Mouse (Mus musculus): ENCODE measurements around the gene Gm42791. TPM values are rescaled to one million over a fixed set of nuclear protein-coding genes. Genes with fewer than 3 reads are reported as not detected.
A peak's percentile ranks its signal among the peaks of the same experiment; 100 is the strongest.

The Gm42791 gene
- polyA plus RNA-seq, 1 experiment: not detected

DNA sequence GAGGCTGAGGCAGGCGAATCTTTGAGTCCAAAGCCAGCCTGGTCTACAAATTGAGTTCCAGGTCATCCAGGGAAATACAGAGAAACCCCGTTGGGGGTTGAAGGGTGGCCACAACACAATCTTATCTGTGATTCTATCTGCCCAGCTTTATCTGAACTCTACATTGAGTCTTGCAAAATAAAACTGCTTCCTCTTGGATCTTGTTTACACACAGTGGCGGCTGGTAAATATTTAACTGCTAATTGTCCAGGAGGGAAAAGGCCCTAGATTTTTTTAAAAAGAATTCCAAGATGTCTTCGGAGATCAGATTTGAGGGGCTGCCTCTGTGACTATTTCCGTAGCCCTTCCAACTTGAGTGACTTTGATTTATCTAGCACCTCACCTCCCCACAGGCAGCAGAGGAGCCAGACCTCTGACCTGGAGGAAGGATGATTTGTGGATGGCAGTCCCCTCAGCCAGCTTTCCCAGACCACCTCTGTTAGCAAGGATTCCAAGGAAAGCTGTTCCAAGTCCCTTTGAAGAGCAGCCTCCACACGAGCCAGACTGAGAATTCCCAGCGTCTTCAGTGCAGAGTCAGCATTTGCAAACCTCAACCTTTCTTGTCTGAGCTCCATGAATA lies 25.9 kb downstream of the Gm42791 start:
- Histone ChIP-seq H3K4me3 (ENCODE audit: control insufficient read depth, low read depth, low read length) (no peak overlapping the region), H3K27me3 (ENCODE audit: control insufficient read depth, insufficient read depth, low read length) (no peaks in the 10 kb centered on the region), H3K4me1 (ENCODE audit: control insufficient read depth, insufficient read depth, low read length) (peaks cover 6% of the 10 kb centered on the region), H3K36me3 (ENCODE audit: control insufficient read depth, insufficient read depth, low read length) (no peaks in the 10 kb centered on the region), H3K27ac (ENCODE audit: control insufficient read depth, insufficient read depth, low read depth, low read length) (no peak overlapping the region)
- TF ChIP-seq CTCF (IDR thresholded peaks at IDR 0.05; ENCODE audit: control insufficient read depth, insufficient read depth, insufficient replicate concordance, low read depth, low read length): no peak
- TF ChIP-seq POLR2A (IDR thresholded peaks at IDR 0.05; ENCODE audit: control insufficient read depth, low read depth, low read length): no peak

DNA sequence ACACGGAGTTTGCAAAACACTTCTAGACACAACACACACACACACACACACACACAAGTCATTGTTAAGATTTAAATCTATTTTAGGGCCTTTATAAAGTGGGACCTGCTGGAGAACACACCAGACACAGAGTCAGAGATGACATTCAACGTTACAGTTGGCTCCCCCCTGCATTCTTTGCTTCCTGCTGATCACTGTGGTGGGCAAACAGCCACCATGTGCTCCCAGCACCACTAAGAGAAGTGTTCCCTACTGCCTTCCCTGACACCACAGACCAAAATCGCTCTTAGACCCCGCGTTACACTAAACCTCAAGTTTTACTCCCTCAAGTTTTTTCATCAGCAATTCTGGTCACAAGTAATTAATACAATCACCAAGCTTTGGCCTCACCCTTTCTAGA lies 26.8 kb downstream of the Gm42791 start:
- TF ChIP-seq CTCF (IDR thresholded peaks at IDR 0.05; ENCODE audit: control insufficient read depth, insufficient read depth, insufficient replicate concordance, low read depth, low read length): no peak
- no peak for TF ChIP-seq POLR2A (IDR thresholded peaks at IDR 0.05; ENCODE audit: control insufficient read depth, low read depth, low read length)
- Histone ChIP-seq H3K36me3 (ENCODE audit: control insufficient read depth, insufficient read depth, low read length) (no peaks in the 10 kb centered on the region), H3K27me3 (ENCODE audit: control insufficient read depth, insufficient read depth, low read length) (no peaks in the 10 kb centered on the region), H3K4me3 (ENCODE audit: control insufficient read depth, low read depth, low read length) (no peak overlapping the region), H3K4me1 (ENCODE audit: control insufficient read depth, insufficient read depth, low read length) (peaks cover 6% of the 10 kb centered on the region), H3K27ac (ENCODE audit: control insufficient read depth, insufficient read depth, low read depth, low read length) (no peak overlapping the region)

DNA sequence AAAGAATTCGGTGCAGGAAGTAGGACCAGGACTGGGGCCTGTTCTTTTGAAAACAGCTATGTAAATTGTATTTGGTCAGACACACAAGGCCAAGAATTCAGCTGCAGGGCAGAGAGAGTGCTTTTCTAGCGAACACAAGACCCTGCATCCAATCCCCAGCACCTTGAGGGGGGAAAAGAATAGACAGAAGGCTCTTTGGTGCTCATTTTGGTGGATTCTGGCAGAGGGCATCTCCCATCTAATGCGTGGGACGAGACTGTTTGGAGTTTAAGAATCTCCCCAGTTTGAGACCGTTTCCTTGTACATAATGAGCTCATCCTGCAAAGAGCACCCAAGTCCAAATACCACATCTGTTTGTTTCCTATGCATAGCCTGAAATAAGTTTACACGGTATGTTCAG lies 28.6 kb downstream of the Gm42791 start:
- Histone ChIP-seq H3K27me3 (ENCODE audit: control insufficient read depth, insufficient read depth, low read length) (no peaks in the 10 kb centered on the region), H3K27ac (ENCODE audit: control insufficient read depth, insufficient read depth, low read depth, low read length) (0 out of 2 replicates have a peak overlapping the region, but pooled peaks have one; percentile 57), H3K36me3 (ENCODE audit: control insufficient read depth, insufficient read depth, low read length) (no peaks in the 10 kb centered on the region), H3K4me1 (ENCODE audit: control insufficient read depth, insufficient read depth, low read length) (peaks cover 6% of the 10 kb centered on the region), H3K4me3 (ENCODE audit: control insufficient read depth, low read depth, low read length) (no peak overlapping the region)
- TF ChIP-seq CTCF (IDR thresholded peaks at IDR 0.05; ENCODE audit: control insufficient read depth, insufficient read depth, insufficient replicate concordance, low read depth, low read length) (no peak), POLR2A (IDR thresholded peaks at IDR 0.05; ENCODE audit: control insufficient read depth, low read depth, low read length) (no peak)

DNA sequence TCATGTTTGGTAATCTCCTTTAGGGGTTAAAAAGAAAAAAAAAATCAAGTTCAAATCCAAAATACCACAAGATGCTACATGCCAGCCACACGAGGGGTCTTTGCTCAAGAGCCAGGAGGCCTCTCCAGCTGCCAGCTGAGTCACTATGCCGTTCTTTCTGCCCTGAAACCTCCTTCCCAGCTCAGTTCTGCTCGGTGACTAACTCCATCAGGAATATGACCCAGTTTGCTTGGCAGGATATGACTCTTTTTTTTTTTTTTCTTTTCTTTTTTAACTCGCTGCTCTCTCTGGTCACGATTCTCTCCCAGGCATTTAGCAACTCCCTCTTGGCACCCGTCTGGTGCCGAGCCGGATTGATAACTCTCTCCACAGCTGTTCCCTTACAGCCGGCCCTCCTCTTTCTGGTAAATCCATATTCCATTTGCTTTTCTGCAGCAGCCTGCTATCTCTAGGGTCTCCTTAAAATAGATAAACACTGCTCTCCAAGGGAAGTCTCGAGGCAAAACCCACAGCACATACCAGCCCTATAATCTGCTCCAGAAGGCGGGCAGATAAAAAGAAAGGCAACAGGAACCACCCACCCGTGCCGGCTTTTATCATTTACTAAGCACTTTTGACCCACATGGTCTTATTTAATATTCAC lies 29.1 kb downstream of the Gm42791 start:
- TF ChIP-seq CTCF (IDR thresholded peaks at IDR 0.05; ENCODE audit: control insufficient read depth, insufficient read depth, insufficient replicate concordance, low read depth, low read length) (no peak), POLR2A (IDR thresholded peaks at IDR 0.05; ENCODE audit: control insufficient read depth, low read depth, low read length) (no peak)
- Histone ChIP-seq H3K36me3 (ENCODE audit: control insufficient read depth, insufficient read depth, low read length) (no peaks in the 10 kb centered on the region), H3K4me1 (ENCODE audit: control insufficient read depth, insufficient read depth, low read length) (peaks cover 6% of the 10 kb centered on the region), H3K4me3 (ENCODE audit: control insufficient read depth, low read depth, low read length) (no peak overlapping the region), H3K27me3 (ENCODE audit: control insufficient read depth, insufficient read depth, low read length) (no peaks in the 10 kb centered on the region), H3K27ac (ENCODE audit: control insufficient read depth, insufficient read depth, low read depth, low read length) (peak overlapping the region; percentile 38; the same call in 1 of the 2 replicates)

DNA sequence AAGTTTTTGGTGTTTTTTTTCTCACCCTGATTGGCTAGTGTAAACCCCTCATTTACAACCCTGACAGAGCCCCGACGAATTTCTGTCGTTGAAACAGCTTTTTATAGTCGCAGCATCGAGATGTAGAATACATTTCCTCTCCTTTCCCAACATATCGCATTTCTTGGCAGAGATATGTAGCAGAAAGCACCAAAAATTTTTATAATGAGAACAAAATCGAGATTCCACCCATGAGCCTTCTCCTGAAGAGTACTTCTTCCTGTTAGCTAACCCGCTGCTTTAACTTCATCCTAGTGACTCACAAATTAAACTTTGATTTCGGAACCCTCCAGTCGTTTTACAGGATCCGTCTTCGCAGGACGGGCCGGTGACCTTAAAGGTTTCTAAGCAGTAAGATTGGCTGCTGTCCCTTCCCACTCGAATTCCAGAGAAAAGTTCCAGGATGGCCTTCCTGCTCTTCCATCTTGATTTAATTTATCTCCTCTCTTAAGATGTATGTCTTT lies 29.8 kb downstream of the Gm42791 start:
- no peaks in the 10 kb centered on the region for H3K27me3 ChIP-seq (ENCODE audit: control insufficient read depth, insufficient read depth, low read length)

DNA sequence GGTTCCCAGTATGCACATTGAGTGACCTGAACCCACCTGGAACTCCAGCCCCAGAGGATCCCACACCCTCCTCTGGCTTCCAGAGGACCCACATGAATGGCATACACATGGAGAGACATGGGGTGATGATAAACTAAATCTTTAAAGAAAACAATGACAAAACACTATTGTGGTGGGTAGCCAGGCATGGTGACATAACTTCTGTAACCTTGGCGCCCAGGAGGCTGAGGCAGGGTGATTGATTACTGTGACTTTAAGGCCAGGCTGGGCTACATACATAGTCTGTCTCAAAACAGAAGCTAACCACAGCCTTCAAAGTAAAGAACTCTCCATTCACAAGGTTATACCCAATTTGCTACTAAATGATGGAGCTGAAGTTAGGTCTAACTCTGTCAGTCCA lies 30.7 kb downstream of the Gm42791 start:
- H3K36me3 ChIP-seq (ENCODE audit: control insufficient read depth, insufficient read depth, low read length): no peaks in the 10 kb centered on the region
- no peak overlapping the region for H3K4me3 ChIP-seq (ENCODE audit: control insufficient read depth, low read depth, low read length)
- peaks cover 9% of the 10 kb centered on the region for H3K4me1 ChIP-seq (ENCODE audit: control insufficient read depth, insufficient read depth, low read length)
- no peak for TF ChIP-seq CTCF (IDR thresholded peaks at IDR 0.05; ENCODE audit: control insufficient read depth, insufficient read depth, insufficient replicate concordance, low read depth, low read length)
- TF ChIP-seq POLR2A (IDR thresholded peaks at IDR 0.05; ENCODE audit: control insufficient read depth, low read depth, low read length): no peak
- no peaks in the 10 kb centered on the region for H3K27me3 ChIP-seq (ENCODE audit: control insufficient read depth, insufficient read depth, low read length)
- no peak overlapping the region for H3K27ac ChIP-seq (ENCODE audit: control insufficient read depth, insufficient read depth, low read depth, low read length)

More for the DNA sequence above, 29.8 kb downstream of the Gm42791 start:
- Histone ChIP-seq H3K4me3 (ENCODE audit: control insufficient read depth, low read depth, low read length) (no peak overlapping the region), H3K27ac (ENCODE audit: control insufficient read depth, insufficient read depth, low read depth, low read length) (peak overlapping the region; percentile 38), H3K36me3 (ENCODE audit: control insufficient read depth, insufficient read depth, low read length) (no peaks in the 10 kb centered on the region), H3K4me1 (ENCODE audit: control insufficient read depth, insufficient read depth, low read length) (peaks cover 6% of the 10 kb centered on the region)
- TF ChIP-seq CTCF (IDR thresholded peaks at IDR 0.05; ENCODE audit: control insufficient read depth, insufficient read depth, insufficient replicate concordance, low read depth, low read length) (no peak), POLR2A (IDR thresholded peaks at IDR 0.05; ENCODE audit: control insufficient read depth, low read depth, low read length) (no peak)

DNA sequence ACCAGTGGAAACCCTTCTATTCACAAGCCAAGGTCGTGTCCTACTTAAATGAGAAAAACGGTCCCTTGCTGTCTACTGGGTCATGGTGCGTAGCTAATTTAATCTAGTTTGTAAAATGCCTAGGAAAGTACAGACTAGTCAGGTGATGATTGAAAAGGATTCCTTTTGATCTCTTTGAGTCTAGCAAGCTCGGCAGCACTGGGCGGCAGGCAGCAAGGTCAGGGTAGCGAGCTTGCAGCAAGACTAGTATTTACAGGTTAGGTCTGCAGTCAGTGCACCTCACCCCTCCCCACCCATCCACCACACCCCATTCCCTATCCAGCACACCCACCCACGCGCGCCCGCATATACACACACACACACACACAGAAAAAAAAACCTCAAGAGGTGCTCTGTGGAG lies 34.7 kb downstream of the Gm42791 start:
- H3K27me3 ChIP-seq (ENCODE audit: control insufficient read depth, insufficient read depth, low read length): no peaks in the 10 kb centered on the region
- no peak for TF ChIP-seq POLR2A (IDR thresholded peaks at IDR 0.05; ENCODE audit: control insufficient read depth, low read depth, low read length)
- no peak for TF ChIP-seq CTCF (IDR thresholded peaks at IDR 0.05; ENCODE audit: control insufficient read depth, insufficient read depth, insufficient replicate concordance, low read depth, low read length)
- 0 out of 2 replicates have a peak overlapping the region, but pooled peaks have one; percentile 30 for H3K27ac ChIP-seq (ENCODE audit: control insufficient read depth, insufficient read depth, low read depth, low read length)

More for the DNA sequence above, 34.7 kb downstream of the Gm42791 start:
- Histone ChIP-seq H3K4me3 (ENCODE audit: control insufficient read depth, low read depth, low read length) (no peak overlapping the region), H3K36me3 (ENCODE audit: control insufficient read depth, insufficient read depth, low read length) (no peaks in the 10 kb centered on the region), H3K4me1 (ENCODE audit: control insufficient read depth, insufficient read depth, low read length) (peaks cover 9% of the 10 kb centered on the region)

Measured in testis, adult 2 months (tissue).